Mouse (Mus musculus) kidney, postnatal 25 days (tissue): ENCODE measurements around the gene Adgrd1.

Experiments used
- DNase-seq, 2 experiments: peaks; one replicate each; pipeline ENCODE4 v3.0.0; 2021; ENCODE audit warnings: mixed read lengths in 2 of 2

The Adgrd1 gene

GRCm38 (mm10) chr5:129211385-129212031 is 115.0 kb downstream of the Adgrd1 start:
- no peak for DNase-seq

- no peak for DNase-seq
Measured at GRCm38 (mm10) chr5:129214023-129214422, 117.5 kb downstream of the Adgrd1 start.

DNA sequence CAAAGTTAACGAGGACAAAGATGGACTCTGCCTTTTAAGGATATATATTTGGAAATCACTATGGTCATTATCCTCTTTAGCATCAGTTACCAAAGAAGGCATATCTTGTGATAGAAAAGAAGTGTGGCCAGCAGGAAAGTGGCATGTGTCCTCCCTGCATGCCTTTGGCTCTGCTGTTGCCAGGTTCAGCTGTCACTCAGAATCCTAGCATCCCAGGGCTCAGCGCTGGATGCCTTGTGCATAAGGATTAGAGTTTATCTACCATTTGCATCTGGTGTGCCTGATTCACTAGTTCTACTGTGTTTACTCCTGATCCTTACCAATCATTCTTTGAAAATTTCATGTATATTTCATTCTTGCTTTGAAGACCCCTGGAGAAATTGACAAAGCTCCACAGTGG is 119.5 kb downstream of the Adgrd1 start:
- no peak for DNase-seq

DNA sequence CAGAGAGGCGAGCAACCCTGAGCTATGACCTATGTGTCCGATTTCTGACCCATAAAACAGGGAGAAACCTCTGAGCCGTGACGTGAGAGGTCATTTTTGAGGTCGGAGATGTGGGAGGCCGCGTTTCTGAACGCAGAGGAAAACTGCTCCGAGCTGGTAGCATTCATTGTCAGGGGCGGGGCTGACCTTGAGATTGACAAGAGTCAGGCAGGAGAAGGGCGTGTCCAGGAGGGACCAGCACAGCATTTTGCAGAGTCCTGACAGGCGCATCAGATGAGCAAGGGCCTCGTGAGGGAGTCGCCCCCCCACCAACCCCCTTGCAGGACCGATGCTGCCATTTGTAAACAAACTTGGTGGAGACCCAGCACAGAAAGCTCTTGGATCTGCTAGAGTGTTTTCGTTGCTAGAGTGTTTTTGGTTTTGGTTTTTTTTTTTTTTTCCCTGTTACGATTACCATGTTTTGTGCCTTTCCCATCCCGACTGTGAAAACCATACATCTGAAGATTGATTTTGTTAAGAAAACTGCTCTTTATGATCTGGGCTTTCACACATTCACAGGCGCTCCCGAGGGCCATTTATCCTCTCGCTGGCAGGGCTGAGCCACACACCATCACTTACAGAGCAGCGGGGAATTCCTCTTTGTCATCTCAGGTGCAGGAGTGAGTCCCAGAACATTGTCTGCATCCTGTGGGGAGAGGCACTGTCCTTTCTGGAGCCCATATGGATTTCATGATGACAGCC is 121.1 kb downstream of the Adgrd1 start:
- no peak for DNase-seq

DNA sequence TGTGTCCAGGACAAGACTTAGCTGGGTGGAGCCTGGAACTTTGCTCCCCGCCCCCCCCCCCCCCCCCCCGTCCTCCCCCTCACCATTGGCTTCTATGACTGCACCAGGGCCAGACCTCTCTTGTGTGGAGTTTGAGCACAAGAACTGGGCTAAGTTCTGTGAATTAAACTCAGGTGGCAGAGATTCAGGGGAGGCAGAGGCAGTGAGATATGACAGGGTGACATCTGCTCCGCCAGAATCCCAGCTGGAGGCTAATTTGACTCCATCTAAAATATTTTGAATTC is 121.6 kb downstream of the Adgrd1 start:
- DNase-seq, result no peak

- peak in 1 of 2 experiments; percentile 10 for DNase-seq
Measured at GRCm38 (mm10) chr5:129218537-129218981, 122.0 kb downstream of the Adgrd1 start.

DNA sequence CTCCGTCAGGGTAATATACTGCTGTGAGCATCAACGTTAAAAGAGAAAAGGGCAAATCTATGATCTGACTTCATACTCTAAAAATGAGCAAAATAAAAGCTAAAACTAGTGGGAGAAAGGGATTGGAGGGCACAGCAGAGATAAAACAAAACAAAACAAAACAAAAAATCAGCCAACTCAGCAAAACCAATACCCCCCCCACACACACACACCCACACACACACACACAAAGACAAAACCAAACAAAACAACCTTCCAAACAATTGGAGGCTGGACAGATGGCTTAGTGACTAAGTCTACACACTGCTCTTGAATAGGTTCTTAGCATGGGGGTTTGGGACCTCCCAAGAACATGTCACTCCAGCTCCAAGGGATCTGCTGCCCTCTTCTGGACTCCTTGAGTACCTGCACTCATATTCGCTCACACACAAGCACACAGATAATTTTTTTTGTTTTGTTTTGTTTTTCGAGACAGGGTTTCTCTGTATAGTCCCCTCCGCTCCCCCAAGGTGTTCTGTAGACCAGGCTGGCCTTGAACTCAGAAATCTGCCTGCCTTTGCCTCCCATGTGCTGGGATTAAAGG is 122.7 kb downstream of the Adgrd1 start:
- no peak for DNase-seq

DNA sequence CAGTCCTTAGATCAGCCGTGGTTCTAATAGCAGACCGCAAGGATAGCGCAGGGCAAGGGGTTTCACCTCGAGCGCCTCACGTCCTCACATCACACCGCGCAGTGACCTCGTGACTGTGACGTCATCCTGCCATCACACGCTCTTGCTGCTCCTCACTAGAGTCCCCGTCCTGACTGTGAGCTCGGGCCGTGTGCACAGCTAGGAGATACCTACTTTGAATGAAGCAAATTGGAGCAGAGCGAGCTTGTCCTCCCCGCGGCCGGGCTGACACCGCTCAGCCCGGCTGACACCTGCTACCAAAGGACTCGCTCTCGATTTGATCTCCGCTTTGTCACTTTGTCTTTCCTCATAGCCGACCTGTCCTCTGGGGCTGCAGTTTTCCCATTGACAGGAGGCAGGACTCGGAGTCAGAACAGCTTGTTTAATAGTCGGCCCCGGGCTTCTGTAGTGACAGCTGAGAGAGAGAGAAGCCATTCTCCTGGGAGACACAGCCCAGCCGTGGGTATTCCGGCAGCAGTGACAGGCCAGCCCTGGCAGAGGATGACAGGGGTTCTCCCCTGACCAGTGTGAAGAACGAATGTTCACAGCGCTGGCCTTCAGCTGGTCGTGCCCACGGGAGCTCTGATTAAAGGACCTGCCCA is 129.4 kb downstream of the Adgrd1 start:
- no peak for DNase-seq

DNA sequence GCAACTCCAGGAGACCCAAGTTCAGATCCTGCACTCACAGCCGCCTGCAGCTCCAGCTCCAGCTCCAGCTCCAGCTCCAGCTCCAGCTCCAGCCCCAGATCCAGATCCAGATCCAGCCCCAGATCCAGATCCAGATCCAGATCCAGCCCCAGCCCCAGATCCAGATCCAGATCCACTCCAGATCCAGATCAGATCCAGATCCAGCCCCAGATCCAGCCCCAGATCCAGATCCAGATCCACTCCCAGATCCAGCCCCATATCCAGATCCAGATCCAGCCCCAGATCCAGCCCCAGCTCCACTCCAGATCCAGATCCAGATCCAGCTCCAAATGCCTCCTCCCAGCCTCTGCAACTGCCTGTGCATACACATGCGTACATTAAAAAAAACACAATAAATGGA is 131.6 kb downstream of the Adgrd1 start:
- DNase-seq, result no peak

DNA sequence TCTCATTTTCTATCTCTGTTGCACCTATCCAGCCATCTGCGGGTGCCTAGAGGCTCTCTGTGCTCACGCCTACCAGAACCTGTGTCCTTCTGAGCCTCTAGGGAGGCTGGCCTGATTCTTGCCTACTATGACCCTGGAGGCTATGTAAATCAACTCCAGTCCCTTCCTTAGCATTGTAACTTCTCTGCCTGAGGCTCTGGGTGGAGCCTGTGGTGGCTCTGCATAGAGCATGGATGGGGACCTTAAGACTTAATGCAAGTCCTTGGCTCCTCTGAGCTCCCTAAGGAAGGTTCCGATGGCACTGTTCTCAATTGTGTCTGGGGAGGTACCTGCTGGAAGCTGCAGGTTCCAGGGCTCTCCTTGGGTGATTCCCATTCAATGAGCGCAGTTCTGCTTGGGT is 136.8 kb downstream of the Adgrd1 start:
- no peak for DNase-seq

- DNase-seq, result no peak
Measured at GRCm38 (mm10) chr5:129233881-129234432, 137.4 kb downstream of the Adgrd1 start.

- DNase-seq, result no peak
Measured at GRCm38 (mm10) chr5:129236366-129236765, 139.8 kb downstream of the Adgrd1 start.

- no peak for DNase-seq
Measured at GRCm38 (mm10) chr5:129241865-129242264, 145.3 kb downstream of the Adgrd1 start.

GRCm38 (mm10) chr5:129242265-129242664 is 145.7 kb downstream of the Adgrd1 start:
- DNase-seq, result no peak

DNA sequence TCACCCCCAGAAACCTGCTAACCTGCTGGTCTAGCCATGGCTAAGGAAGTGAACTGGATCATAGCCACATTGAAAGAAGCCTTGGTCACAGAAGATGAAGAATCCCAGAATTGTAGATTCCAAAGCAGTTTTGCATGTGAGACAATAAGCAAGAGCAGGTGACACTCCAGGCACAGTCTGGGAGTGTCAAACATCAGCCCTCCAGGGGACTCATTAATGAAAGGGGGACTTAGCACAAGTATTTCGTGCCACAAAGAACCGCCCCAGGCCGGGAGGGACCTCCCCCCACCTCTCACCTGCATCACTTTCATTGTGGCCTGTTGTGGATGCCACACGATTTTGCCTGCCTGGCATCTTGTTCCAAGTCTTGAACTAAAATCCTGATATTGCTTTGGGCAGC is 146.6 kb downstream of the Adgrd1 start:
- no peak for DNase-seq

GRCm38 (mm10) chr5:129244392-129244791 is 147.8 kb downstream of the Adgrd1 start:
- peak; percentile 9 to 43 for DNase-seq

- DNase-seq, result peak in 1 of 2 experiments; percentile 38
Measured at GRCm38 (mm10) chr5:129249080-129249479, 152.5 kb downstream of the Adgrd1 start.
